Mouse (Mus musculus) bone marrow, adult 2 months (tissue): Measurements from ENCODE around the gene 6030458C11Rik. TPM values are rescaled to one million over a fixed set of nuclear protein-coding genes. Genes with fewer than 3 reads are reported as not detected.

Experiments used
- H3K27ac ChIP-seq: fragments of 200-500 bp; 2 replicates; pipeline ENCODE4 v1.5.1; 2012; ENCODE audit warnings: low read depth, mild to moderate bottlenecking, control low read depth, inconsistent platforms, low read length; ENCODE audit not compliant: control insufficient read depth, poor library complexity, insufficient read depth
- H3K4me1 ChIP-seq: fragments of 200-500 bp; 2 replicates; pipeline ENCODE4 v1.6.1; 2011; ENCODE audit warnings: low read length; ENCODE audit not compliant: control insufficient read depth, insufficient read depth
- H3K4me3 ChIP-seq: fragments of 200-500 bp; replicated peaks from 2 replicates; pipeline ENCODE3; 2011; ENCODE audit warnings: mild to moderate bottlenecking, low read depth, low read length, control low read depth; ENCODE audit not compliant: control insufficient read depth
- CTCF ChIP-seq: fragments of 200-500 bp; IDR thresholded peaks from 2 replicates; pipeline ENCODE4 v1.5.1; 2011; ENCODE audit warnings: low read length, control low read depth; ENCODE audit not compliant: control insufficient read depth, insufficient read depth
- POLR2A ChIP-seq: fragments of 200-500 bp; IDR thresholded peaks from 2 replicates; pipeline ENCODE4 v1.6.1; 2011; ENCODE audit warnings: low read depth, mild to moderate bottlenecking, control low read depth, low read length, borderline replicate concordance; ENCODE audit not compliant: control insufficient read depth
- WGBS: fragments of 180-500 bp; shearing (Covaris S2); methylation state at CpG from one replicate; pipeline ENCODE4 v1.1.7; 2018; 5-methylcytosine and 5-hydroxymethylcytosine counted together
- polyA plus RNA-seq: library from polyadenylated mRNA; stranded (reverse); fragments of >200 nt; gene quantifications from 2 replicates; pipeline ENCODE4 v1.2.4, GENCODE M21; 2011; ENCODE audit warnings: low replicate concordance; ENCODE audit not compliant: missing spikeins, insufficient read depth, insufficient read length

Gene 6030458C11Rik
- polyA plus RNA-seq, 1 experiment: 21.3 TPM

DNA sequence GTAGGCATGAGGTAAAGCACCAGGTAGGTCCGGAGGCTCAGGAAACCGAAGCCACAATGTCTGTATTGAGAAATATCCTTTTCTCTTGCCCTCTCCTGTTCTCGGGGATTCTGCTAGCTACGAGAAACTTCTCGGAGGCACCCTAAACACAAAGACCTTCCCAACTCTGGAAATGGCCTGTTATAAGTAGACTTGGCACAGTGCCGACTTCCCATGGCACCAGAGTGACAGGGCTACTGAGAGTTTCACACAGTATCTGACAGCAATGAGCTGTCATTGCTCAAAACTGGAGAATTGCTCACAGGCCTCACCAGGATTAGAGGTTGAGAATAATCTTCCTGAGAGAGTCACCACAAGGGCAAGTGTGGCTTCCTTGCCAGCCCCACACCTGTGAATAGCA is 63.7 kb downstream of the 6030458C11Rik start:
- TF ChIP-seq CTCF (no peak), POLR2A (no peak)
- H3K4me3 ChIP-seq: no peak overlapping the region
- no peak overlapping the region for H3K27ac ChIP-seq
- H3K4me1 ChIP-seq: no peaks in the 10 kb centered on the region
- 54% methylated on average over 6 of the region's 6 CpGs for WGBS

DNA sequence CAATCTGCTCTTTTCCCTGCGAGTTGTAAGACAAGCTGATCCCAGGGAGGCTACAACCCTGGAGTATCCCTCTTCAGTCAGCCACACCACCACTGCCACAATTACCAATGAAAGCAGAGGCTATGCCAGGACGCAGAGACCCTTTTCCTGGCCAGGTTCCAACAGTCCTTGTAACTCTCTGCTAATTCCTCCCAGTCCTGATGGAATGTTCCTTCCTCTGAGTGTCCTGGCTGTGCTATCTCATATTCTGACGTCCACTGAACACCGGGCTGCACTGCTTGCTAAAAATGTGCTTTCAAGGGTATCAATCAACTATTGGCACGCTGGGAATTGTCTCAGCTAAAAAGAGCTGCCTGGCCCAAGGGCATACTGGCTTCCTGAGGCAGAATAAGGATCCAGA is 66.0 kb downstream of the 6030458C11Rik start:
- 67% methylated on average over 5 of the region's 5 CpGs for WGBS

More for the DNA sequence above, 66.0 kb downstream of the 6030458C11Rik start:
- no peak for TF ChIP-seq CTCF
- TF ChIP-seq POLR2A: no peak
- Histone ChIP-seq H3K4me3 (no peak overlapping the region), H3K4me1 (no peaks in the 10 kb centered on the region), H3K27ac (no peak overlapping the region)

Other genes with a start within 250 kb of the 6030458C11Rik start
- gene Pdzd2, start 84.7 kb downstream of the 6030458C11Rik start, polyA plus RNA-seq: 2.2 and 4.6 TPM in 2 replicates
- 14.3 and 26.3 TPM in 2 replicates for gene Drosha, start 166 bp upstream of the 6030458C11Rik start, polyA plus RNA-seq